Mouse (Mus musculus) C2C12 (cell line): ENCODE data around the gene Cog3. TPM values are rescaled to one million over a fixed set of nuclear protein-coding genes. Genes with fewer than 3 reads are reported as not detected.
A peak's percentile ranks its signal among the peaks of the same experiment; 100 is the strongest.

Source experiments
- H3K27me3 ChIP-seq: one replicate; pipeline ENCODE4 v1.6.1; 2011; ENCODE audit not compliant: control insufficient read depth, insufficient read depth, insufficient read length
- H3K36me3 ChIP-seq: one replicate; pipeline ENCODE4 v1.6.1; 2011; ENCODE audit not compliant: control insufficient read depth, insufficient read depth
- H3K4me3 ChIP-seq: one replicate; pipeline ENCODE4 v1.5.1; 2011; ENCODE audit warnings: mild to moderate bottlenecking, control low read depth; ENCODE audit not compliant: poor library complexity, insufficient read depth, severe bottlenecking
- H3K79me2 ChIP-seq: one replicate; pipeline ENCODE4 v1.6.1; 2011; ENCODE audit not compliant: control insufficient read depth, insufficient read depth
- H3K79me3 ChIP-seq: one replicate; pipeline ENCODE4 v1.6.1; 2011; ENCODE audit warnings: low read depth, control low read depth
- H3ac ChIP-seq: one replicate; pipeline ENCODE3; 2011; ENCODE audit warnings: low read depth; ENCODE audit not compliant: control insufficient read depth, insufficient read length
- CEBPB ChIP-seq: IDR thresholded peaks from one replicate; pipeline ENCODE4 v1.6.1; 2011; ENCODE audit warnings: low read depth, mild to moderate bottlenecking, control low read depth, moderate library complexity
- CTCF ChIP-seq: IDR thresholded peaks from one replicate; pipeline ENCODE4 v1.5.1; 2011; ENCODE audit not compliant: control insufficient read depth, insufficient read depth, insufficient read length
- FOSL1 ChIP-seq: IDR thresholded peaks from one replicate; pipeline ENCODE4 v1.8.0; 2011; ENCODE audit warnings: mild to moderate bottlenecking, low read length; ENCODE audit not compliant: poor library complexity, insufficient read depth, severe bottlenecking
- MAX ChIP-seq: IDR thresholded peaks from one replicate; pipeline ENCODE4 v1.6.1; 2011; ENCODE audit warnings: mild to moderate bottlenecking, control low read depth
- MYOD1 ChIP-seq: IDR thresholded peaks from one replicate; pipeline ENCODE4 v1.6.1; 2011; ENCODE audit warnings: low read depth; ENCODE audit not compliant: control insufficient read depth, insufficient read length
- MYOG ChIP-seq: IDR thresholded peaks from one replicate; pipeline ENCODE4 v1.6.1; 2011; ENCODE audit not compliant: control insufficient read depth, insufficient read length; ENCODE audit errors: extremely low read depth
- USF1 ChIP-seq: IDR thresholded peaks from one replicate; pipeline ENCODE4 v1.6.1; 2011; ENCODE audit warnings: low read depth, mild to moderate bottlenecking, control low read depth, moderate library complexity
- polyA plus RNA-seq: library from polyadenylated mRNA; unstranded; fragments of >200 nt; fragmentation: generic; extraction: Trizol; gene quantifications from one replicate; pipeline ENCODE4 v1.2.1, GENCODE M21; 2012; ENCODE audit warnings: missing spikeins

Cog3 gene
- polyA plus RNA-seq, 1 experiment: 7.9 TPM

DNA sequence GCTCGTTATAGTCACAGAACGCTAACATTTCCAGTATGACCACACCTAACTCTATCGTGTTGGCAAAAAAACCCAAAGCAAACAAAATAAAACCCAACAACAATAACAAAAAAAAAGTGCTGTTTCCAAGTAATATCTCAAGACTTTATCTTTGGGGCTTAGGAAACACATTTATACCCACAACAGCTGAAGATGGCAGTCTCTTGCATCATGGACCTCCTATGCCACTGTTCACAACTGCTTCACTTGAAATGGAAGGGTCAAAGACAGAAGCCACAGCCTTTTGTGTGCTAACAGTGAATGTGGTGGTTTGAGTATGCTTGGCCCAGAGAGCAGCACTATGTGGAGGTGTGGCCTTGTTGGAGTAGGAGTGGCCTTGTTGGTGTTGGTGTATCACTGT lies 37.1 kb upstream of the Cog3 start:
- Histone ChIP-seq H3ac (no peak overlapping the region), H3K79me3 (peaks cover under 1% of the 10 kb centered on the region), H3K79me2 (peaks cover 3% of the 10 kb centered on the region), H3K4me3 (no peak overlapping the region), H3K36me3 (no peaks in the 10 kb centered on the region), H3K27me3 (no peaks in the 10 kb centered on the region)
- TF ChIP-seq FOSL1: no peak
- no peak for TF ChIP-seq MAX
- no peak for TF ChIP-seq USF1
- no peak for TF ChIP-seq MYOD1
- TF ChIP-seq CTCF: no peak
- no peak for TF ChIP-seq CEBPB
- TF ChIP-seq MYOG: no peak

DNA sequence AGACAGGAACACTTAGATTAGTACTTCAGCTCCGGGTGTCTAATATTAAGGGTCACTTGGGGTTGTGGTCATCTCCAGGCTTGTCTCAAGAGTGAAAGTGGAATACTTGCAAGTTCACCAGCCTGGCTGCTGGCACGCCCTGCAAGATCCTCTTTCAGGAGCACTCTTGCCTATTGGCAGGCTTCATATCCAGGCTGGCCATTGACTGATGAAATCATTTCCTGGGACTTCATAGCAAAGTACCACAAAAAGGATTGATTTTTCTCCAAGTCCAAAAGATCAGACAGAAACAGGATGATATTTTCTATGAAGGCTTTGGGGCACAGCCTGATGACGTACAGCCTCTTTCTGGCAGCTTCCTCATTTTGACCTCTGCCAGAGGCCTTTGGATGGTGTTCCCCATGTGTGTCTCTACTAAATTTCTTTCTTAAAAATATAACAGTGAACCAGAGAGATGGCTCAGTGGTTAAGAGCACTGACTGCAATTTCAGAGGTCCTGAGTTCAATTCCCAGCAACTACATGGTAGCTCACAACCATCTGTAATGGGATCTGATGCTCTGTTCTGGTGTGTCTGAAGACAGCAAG lies 36.2 kb upstream of the Cog3 start:
- Histone ChIP-seq H3K79me2 (peaks cover 12% of the 10 kb centered on the region), H3K27me3 (no peaks in the 10 kb centered on the region), H3K79me3 (peaks cover 10% of the 10 kb centered on the region), H3ac (no peak overlapping the region), H3K36me3 (no peaks in the 10 kb centered on the region), H3K4me3 (no peak overlapping the region)
- TF ChIP-seq USF1 (no peak), MAX (no peak), CTCF (no peak), MYOD1 (no peak), FOSL1 (no peak), MYOG (no peak), CEBPB (no peak)

DNA sequence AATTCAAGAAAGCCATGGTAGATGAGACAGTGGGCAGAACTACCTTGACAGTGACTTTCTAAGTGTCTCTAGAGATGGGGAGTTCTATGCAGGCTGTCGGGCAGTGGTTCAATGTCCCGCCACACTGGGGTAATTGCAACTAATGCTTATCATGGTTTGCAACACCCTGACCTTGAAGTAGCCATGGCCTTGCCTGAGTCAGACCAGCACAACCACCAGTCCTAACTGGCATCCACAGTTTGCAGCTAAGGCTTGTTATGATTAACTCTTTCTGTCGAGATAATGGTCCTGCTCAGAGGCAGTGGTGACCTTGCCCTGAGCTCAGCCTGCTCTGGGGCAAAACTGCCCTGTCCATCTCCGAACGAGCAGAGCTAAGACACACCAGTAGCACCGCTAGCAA lies 35.0 kb upstream of the Cog3 start:
- no peaks in the 10 kb centered on the region for H3K27me3 ChIP-seq
- H3ac ChIP-seq: no peak overlapping the region
- H3K79me2 ChIP-seq: peaks cover 22% of the 10 kb centered on the region
- no peak overlapping the region for H3K4me3 ChIP-seq
- peaks cover 14% of the 10 kb centered on the region for H3K79me3 ChIP-seq
- H3K36me3 ChIP-seq: no peaks in the 10 kb centered on the region
- TF ChIP-seq USF1: no peak
- no peak for TF ChIP-seq MYOG
- TF ChIP-seq MYOD1: no peak
- TF ChIP-seq CTCF: no peak

DNA sequence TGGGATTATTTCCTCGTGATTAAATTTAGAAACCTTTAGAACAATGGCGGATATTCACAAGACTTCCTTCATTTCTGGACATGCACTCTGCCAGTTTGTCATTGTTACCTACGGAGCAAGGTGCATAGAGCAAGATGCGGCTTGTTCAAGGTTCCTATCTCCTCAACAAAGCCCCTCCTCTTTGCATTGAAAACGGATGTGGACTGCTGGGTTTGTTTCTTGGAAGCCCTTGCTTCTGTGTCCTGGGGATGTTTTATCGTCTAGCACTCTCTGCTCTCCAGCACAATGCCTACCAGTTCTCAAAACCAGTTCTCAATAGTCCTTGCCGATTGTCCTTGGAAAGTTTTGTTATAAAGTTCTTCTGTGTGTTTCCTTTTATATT lies 33.5 kb upstream of the Cog3 start:
- Histone ChIP-seq H3K79me2 (peaks cover 37% of the 10 kb centered on the region), H3K79me3 (peaks cover 28% of the 10 kb centered on the region), H3K27me3 (no peaks in the 10 kb centered on the region), H3K4me3 (no peak overlapping the region), H3K36me3 (no peaks in the 10 kb centered on the region), H3ac (no peak overlapping the region)
- no peak for TF ChIP-seq CTCF
- no peak for TF ChIP-seq MYOG
- no peak for TF ChIP-seq CEBPB
- no peak for TF ChIP-seq MYOD1

DNA sequence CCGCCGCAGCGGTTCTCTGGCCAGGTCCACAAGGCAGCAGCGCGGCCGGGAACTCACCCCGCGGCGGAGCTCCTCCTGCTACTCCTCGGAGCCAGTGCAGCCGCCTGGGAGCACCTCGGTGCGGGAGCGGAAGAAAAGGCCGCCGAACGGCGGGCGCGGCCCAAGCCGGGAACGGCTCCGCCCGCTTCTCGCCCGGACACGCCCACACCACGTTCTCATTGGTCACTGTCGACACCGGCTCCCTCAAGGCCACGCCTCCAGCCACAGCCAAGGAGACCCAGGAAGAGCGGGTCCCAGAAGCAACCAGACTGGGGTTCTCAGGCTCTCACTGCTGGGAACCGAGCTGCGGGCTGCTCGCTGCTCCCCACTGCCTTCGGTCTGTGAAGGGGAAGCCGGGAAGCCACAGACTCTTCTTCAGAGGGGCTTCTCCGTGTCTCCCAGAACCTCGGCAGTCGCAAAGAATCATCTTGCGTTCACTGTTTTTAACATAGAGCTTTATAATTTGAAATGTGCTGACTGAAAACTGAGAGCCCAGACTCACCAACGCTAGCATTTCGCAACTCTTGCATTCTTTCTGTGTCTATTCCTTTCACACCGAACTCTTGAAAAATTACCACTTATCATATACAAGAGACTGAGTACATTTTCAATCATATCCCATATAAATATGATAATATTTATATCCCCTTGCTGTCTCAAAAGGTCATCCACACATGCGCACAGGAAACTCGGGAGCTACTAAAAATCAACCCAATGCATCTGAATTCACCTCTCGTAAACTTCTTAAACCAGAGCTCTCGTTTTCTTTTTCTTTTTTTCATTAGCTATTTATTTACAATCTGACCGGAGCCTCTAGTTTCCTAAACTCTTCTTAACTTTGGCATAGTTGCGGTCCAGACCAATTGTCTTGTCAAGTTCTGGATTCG lies 32.8 kb upstream of the Cog3 start, which contains the start of gene Slc25a30:
TSS of gene Slc25a30 (minus strand) at position 170 of the 926 bp plus-strand sequence.
- Histone ChIP-seq H3K79me2 (peaks cover 43% of the 10 kb centered on the region), H3K27me3 (no peaks in the 10 kb centered on the region), H3K79me3 (peaks cover 34% of the 10 kb centered on the region), H3K4me3 (peak within 1 kb of the TSS; percentile 65), H3ac (peak within 1 kb of the TSS; percentile 72), H3K36me3 (peaks cover 2% of the 10 kb centered on the region)
- TF ChIP-seq USF1: no peak
- peak; percentile 84 for TF ChIP-seq CEBPB

DNA sequence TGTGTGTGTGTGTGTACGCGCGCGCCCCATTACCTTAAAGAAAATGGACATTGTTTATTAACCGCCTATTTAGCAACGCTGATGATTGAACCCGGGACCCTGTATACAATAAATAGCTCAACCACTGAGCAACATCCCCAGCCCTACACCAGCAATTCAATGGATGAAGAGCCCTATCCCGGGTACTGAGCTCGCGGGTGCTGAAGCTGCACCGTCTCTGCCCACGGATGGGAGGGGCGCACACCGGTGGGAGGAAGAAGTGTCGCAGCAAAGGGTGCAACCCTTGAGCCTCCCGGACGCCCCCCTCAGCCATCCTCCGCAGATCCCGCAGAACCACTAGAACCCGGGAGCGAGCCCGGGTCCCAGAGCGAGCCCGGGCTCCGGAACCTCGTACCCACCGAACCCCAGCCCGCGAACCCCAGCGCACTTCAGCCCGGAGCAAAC lies 32.1 kb upstream of the Cog3 start:
- no peak for TF ChIP-seq CTCF
- TF ChIP-seq MYOD1: no peak
- TF ChIP-seq USF1: no peak
- TF ChIP-seq FOSL1: no peak
- no peak for TF ChIP-seq MYOG
- no peak for TF ChIP-seq MAX
- TF ChIP-seq CEBPB: no peak
- Histone ChIP-seq H3ac (peak overlapping the region; percentile 72), H3K79me3 (peaks cover 41% of the 10 kb centered on the region), H3K4me3 (peak overlapping the region; percentile 65), H3K36me3 (peaks cover 9% of the 10 kb centered on the region), H3K27me3 (no peaks in the 10 kb centered on the region), H3K79me2 (peaks cover 50% of the 10 kb centered on the region)
